ENCODE assay signal across 10 mouse cellular contexts in the genomic region with DNA sequence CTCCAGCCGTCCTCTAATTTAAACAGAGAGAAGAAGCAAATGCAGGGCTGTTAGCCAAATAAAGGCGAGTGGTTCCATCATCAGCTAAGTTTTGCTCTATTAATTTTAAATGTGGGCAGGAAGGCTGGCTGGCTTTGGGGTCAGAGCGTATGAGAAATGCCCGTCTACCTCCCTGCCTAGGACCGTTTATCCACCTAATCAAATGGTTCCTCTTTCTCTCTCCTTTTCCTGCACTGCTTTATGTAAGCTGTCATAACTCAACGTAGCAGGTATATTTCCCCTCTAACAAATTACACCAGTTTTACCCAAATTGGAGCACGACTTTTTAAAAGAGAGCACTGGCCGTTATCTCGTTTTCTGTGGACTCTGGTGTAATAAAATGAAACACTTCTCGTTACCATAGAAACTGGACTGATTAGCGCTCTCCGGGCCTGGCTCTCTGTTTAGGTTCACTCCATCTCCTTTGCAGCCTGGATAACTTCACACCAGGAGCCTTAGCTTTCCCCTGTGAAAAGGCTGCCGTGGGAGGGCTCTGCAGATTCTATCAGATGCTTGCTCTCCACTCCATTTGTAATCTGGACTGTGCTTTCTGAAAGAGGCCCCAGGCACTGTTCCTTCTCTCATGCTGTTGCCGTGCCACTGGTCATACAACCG.
A peak's percentile ranks its signal among the peaks of the same experiment; 100 is the strongest.
DNase-seq lines count a peak whose midpoint lies in the region; ATAC-seq and TF ChIP-seq lines count a peak whose summit lies in the region.
"Had no signal": no experiment of that assay in that cellular context is flagged by ENCODE, and none has a peak within 500 bp of the region (broad histone marks: within the 10 kb centered on the region; RNA-seq: fewer than 3 reads in every experiment).

No protein-coding gene starts in this region.

- no peak overlapping the region for H3K4me2 ChIP-seq in hindbrain, embryonic 15.5 days
- no peak overlapping the region for H3K4me2 ChIP-seq in hindbrain, embryonic 11.5 days (replicated peaks; ENCODE audit: low read depth, low read length)
- H3K4me2 ChIP-seq in hindbrain, postnatal 0 days (ENCODE audit: low read depth, low read length), result no peak overlapping the region
- no peak overlapping the region for H3K4me2 ChIP-seq in liver, postnatal 0 days (ENCODE audit: low read depth, low read length)

- DNase-seq in hindbrain, embryonic 11.5 days (ENCODE audit: low spot score), result no peak
- peak; percentile 25 to 29 for DNase-seq in right cerebral cortex, postnatal 10 days (ENCODE audit: low spot score in 2 of 2)
- DNase-seq in right cerebral cortex, postnatal 14 days, result no peak
- DNase-seq in hindbrain, postnatal 0 days (ENCODE audit: low spot score), result peak; percentile 50
- no peak for DNase-seq in liver, postnatal 0 days
- DNase-seq in heart, adult 9 months (ENCODE audit: low spot score in 2 of 2), result no peak
- no peak for DNase-seq in adrenal gland, adult 2 months
- DNase-seq: liver had no signal

- no peaks in the 10 kb centered on the region for H3K27me3 ChIP-seq in hindbrain, embryonic 15.5 days
- H3K27me3 ChIP-seq in hindbrain, embryonic 11.5 days (ENCODE audit: control insufficient read depth, insufficient read depth, low read length), result no peaks in the 10 kb centered on the region
- no peaks in the 10 kb centered on the region for H3K27me3 ChIP-seq in hindbrain, postnatal 0 days (ENCODE audit: insufficient read depth, low read length)
- no peaks in the 10 kb centered on the region for H3K27me3 ChIP-seq in liver, postnatal 0 days (ENCODE audit: insufficient read depth, low read length)

- WGBS in hindbrain, embryonic 15.5 days, result 45% methylated on average over 15 of the region's 15 CpGs
- WGBS in hindbrain, embryonic 11.5 days, result 72% methylated on average over 15 of the region's 15 CpGs
- WGBS in hindbrain, postnatal 0 days, result 42% methylated on average over 15 of the region's 15 CpGs
- 37% methylated on average over 15 of the region's 15 CpGs for WGBS in liver, postnatal 0 days (ENCODE audit: insufficient replicate concordance)

- no peak for ATAC-seq in hindbrain, embryonic 15.5 days (ENCODE audit: low FRiP score, low read depth)
- no peak for ATAC-seq in hindbrain, embryonic 11.5 days (ENCODE audit: low FRiP score)
- no peak for ATAC-seq in hindbrain, postnatal 0 days
- no peak for ATAC-seq in liver, postnatal 0 days
- ATAC-seq: activated CD4-positive, CD25-positive, alpha-beta regulatory T cell, adult 4 months had no signal

- H3K9me3 ChIP-seq in hindbrain, embryonic 15.5 days, result no peaks in the 10 kb centered on the region
- H3K9me3 ChIP-seq in hindbrain, embryonic 11.5 days (ENCODE audit: control insufficient read depth, low read length), result no peaks in the 10 kb centered on the region
- H3K9me3 ChIP-seq in hindbrain, postnatal 0 days (ENCODE audit: low read length), result no peaks in the 10 kb centered on the region
- no peaks in the 10 kb centered on the region for H3K9me3 ChIP-seq in liver, postnatal 0 days (ENCODE audit: low read length)

- no peak for TF ChIP-seq CTCF in hindbrain, postnatal 0 days (IDR thresholded peaks at IDR 0.05; ENCODE audit: low read depth)
- TF ChIP-seq CTCF in liver, postnatal 0 days (IDR thresholded peaks at IDR 0.05; ENCODE audit: low read depth), result no peak

- no peak for TF ChIP-seq EP300 in liver, postnatal 0 days (IDR thresholded peaks at IDR 0.05; ENCODE audit: low read depth)

- no peak overlapping the region for H3K4me3 ChIP-seq in hindbrain, embryonic 15.5 days
- H3K4me3 ChIP-seq in hindbrain, embryonic 11.5 days (ENCODE audit: low read depth, low read length), result no peak overlapping the region
- H3K4me3 ChIP-seq in hindbrain, postnatal 0 days (ENCODE audit: low read length), result no peak overlapping the region
- no peak overlapping the region for H3K4me3 ChIP-seq in liver, postnatal 0 days (ENCODE audit: low read depth, low read length)

- no peak overlapping the region for H3K9ac ChIP-seq in hindbrain, embryonic 15.5 days
- no peak overlapping the region for H3K9ac ChIP-seq in hindbrain, embryonic 11.5 days (ENCODE audit: low read depth, low read length)
- H3K9ac ChIP-seq in hindbrain, postnatal 0 days (replicated peaks; ENCODE audit: low read length), result no peak overlapping the region
- H3K9ac ChIP-seq in liver, postnatal 0 days (replicated peaks), result no peak overlapping the region

- H3K4me1 ChIP-seq in hindbrain, embryonic 15.5 days (replicated peaks), result peaks cover 11% of the 10 kb centered on the region
- no peaks in the 10 kb centered on the region for H3K4me1 ChIP-seq in hindbrain, embryonic 11.5 days (replicated peaks; ENCODE audit: control insufficient read depth, insufficient read depth, low read length)
- H3K4me1 ChIP-seq in hindbrain, postnatal 0 days (ENCODE audit: insufficient read depth, low read length), result 0 out of 2 replicates have a peak, but pooled peaks cover 6% of the 10 kb centered on the region
- no peaks in the 10 kb centered on the region for H3K4me1 ChIP-seq in liver, postnatal 0 days (ENCODE audit: insufficient read depth)

- peak overlapping the region; percentile 36; the same call in 1 of the 2 replicates for H3K27ac ChIP-seq in hindbrain, embryonic 15.5 days (replicated peaks)
- no peak overlapping the region for H3K27ac ChIP-seq in hindbrain, embryonic 11.5 days (ENCODE audit: low read depth, low read length)
- H3K27ac ChIP-seq in hindbrain, postnatal 0 days, result peak overlapping the region; percentile 26; the same call in 1 of the 2 replicates
- H3K27ac ChIP-seq in liver, postnatal 0 days (ENCODE audit: low read depth), result no peak overlapping the region

- no peaks in the 10 kb centered on the region for H3K36me3 ChIP-seq in hindbrain, embryonic 15.5 days
- H3K36me3 ChIP-seq in hindbrain, embryonic 11.5 days (ENCODE audit: control insufficient read depth, insufficient read depth, low read length), result no peaks in the 10 kb centered on the region
- H3K36me3 ChIP-seq in hindbrain, postnatal 0 days (ENCODE audit: insufficient read depth, low read length), result no peaks in the 10 kb centered on the region
- H3K36me3 ChIP-seq in liver, postnatal 0 days (replicated peaks; ENCODE audit: insufficient read depth, low read length), result no peaks in the 10 kb centered on the region

Comparison
In these comparisons a context has a peak if more than half of its experiments do, and no peak if none do; other contexts are left out.
1. H3K27ac ChIP-seq: peak in hindbrain, embryonic 15.5 days (single experiment) and hindbrain, postnatal 0 days (single experiment); none in hindbrain, embryonic 11.5 days (single experiment) and liver, postnatal 0 days (single experiment).
2. DNase-seq: peak in right cerebral cortex, postnatal 10 days (2 of 2) and hindbrain, postnatal 0 days (single experiment); none in hindbrain, embryonic 11.5 days (single experiment), right cerebral cortex, postnatal 14 days (single experiment), liver, postnatal 0 days (single experiment), heart, adult 9 months (0 of 2) and adrenal gland, adult 2 months (single experiment).